Mouse (Mus musculus) small intestine, adult 2 months (tissue): ENCODE results near the gene Cisd1. TPM values are rescaled to one million over a fixed set of nuclear protein-coding genes. Genes with fewer than 3 reads are reported as not detected.

Experiments used
- H3K27ac ChIP-seq: fragments of 200-500 bp; 2 replicates; pipeline ENCODE4 v1.5.1; 2012; ENCODE audit warnings: low read depth, low read length, control low read depth, inconsistent platforms; ENCODE audit not compliant: insufficient read depth
- H3K27me3 ChIP-seq: fragments of 200-500 bp; 2 replicates; pipeline ENCODE4 v1.6.1; 2012; ENCODE audit warnings: mild to moderate bottlenecking, moderate library complexity, low read length, inconsistent platforms; ENCODE audit not compliant: control insufficient read depth, insufficient read depth
- H3K36me3 ChIP-seq: fragments of 200-500 bp; 2 replicates; pipeline ENCODE4 v1.6.1; 2012; ENCODE audit warnings: mild to moderate bottlenecking, low read length, control low read depth, inconsistent platforms; ENCODE audit not compliant: control insufficient read depth, insufficient read depth
- H3K4me1 ChIP-seq: fragments of 200-500 bp; 2 replicates; pipeline ENCODE4 v1.6.1; 2012; ENCODE audit warnings: low read length, inconsistent platforms, mixed read lengths; ENCODE audit not compliant: control insufficient read depth, insufficient read depth, insufficient read length
- H3K4me3 ChIP-seq: fragments of 200-500 bp; 2 replicates; pipeline ENCODE4 v1.5.1; 2012; ENCODE audit warnings: low read depth, mild to moderate bottlenecking, control low read depth, inconsistent platforms, low read length, moderate library complexity
- CTCF ChIP-seq: fragments of 200-500 bp; IDR thresholded peaks from 2 replicates; pipeline ENCODE4 v1.5.1; 2012; ENCODE audit warnings: low read depth, mild to moderate bottlenecking, control low read depth, inconsistent platforms, low read length, moderate library complexity, mixed read lengths; ENCODE audit not compliant: insufficient replicate concordance, insufficient read length; ENCODE audit errors: extremely low read depth
- POLR2A ChIP-seq: fragments of 200-500 bp; IDR thresholded peaks from 2 replicates; pipeline ENCODE4 v1.6.1; 2012; ENCODE audit warnings: low read depth, mild to moderate bottlenecking, control low read depth, inconsistent platforms, low read length, moderate library complexity
- WGBS: fragments of 180-500 bp; shearing (Covaris S2); methylation state at CpG from one replicate; pipeline ENCODE4 v1.1.7; 2018; 5-methylcytosine and 5-hydroxymethylcytosine counted together
- polyA plus RNA-seq: library from polyadenylated mRNA; depleted of rRNA; stranded (reverse); fragments of >200 nt; gene quantifications from 2 replicates; pipeline ENCODE4 v1.2.3, GENCODE M21; 2012

Cisd1 gene
- polyA plus RNA-seq, 1 experiment = 75.8 TPM

- peak overlapping the region; percentile 12; the same call in 1 of the 2 replicates for H3K27ac ChIP-seq
Observed at GRCm38 (mm10) chr10:71343567-71344265, 1.0 kb downstream of the Cisd1 start.

GRCm38 (mm10) chr10:71343130-71343529, 1.6 kb downstream of the Cisd1 start:
- WGBS = 76% methylated on average over 3 of the region's 3 CpGs
- Histone ChIP-seq H3K27me3 (no peaks in the 10 kb centered on the region), H3K4me1 (peaks cover 31% of the 10 kb centered on the region), H3K4me3 (no peak overlapping the region), H3K36me3 (no peaks in the 10 kb centered on the region), H3K27ac (no peak overlapping the region)
- TF ChIP-seq CTCF (no peak), POLR2A (no peak)

More at GRCm38 (mm10) chr10:71343567-71344265, 1.0 kb downstream of the Cisd1 start:
- no peaks in the 10 kb centered on the region for H3K36me3 ChIP-seq
- WGBS = 23% methylated on average over 14 of the region's 14 CpGs
- H3K4me1 ChIP-seq = peaks cover 29% of the 10 kb centered on the region
- peak overlapping the region; percentile 51 for H3K4me3 ChIP-seq
- no peaks in the 10 kb centered on the region for H3K27me3 ChIP-seq
- no peak for TF ChIP-seq CTCF

- Histone ChIP-seq H3K4me1 (peaks cover 35% of the 10 kb centered on the region), H3K27ac (no peak overlapping the region), H3K36me3 (no peaks in the 10 kb centered on the region), H3K4me3 (no peak overlapping the region), H3K27me3 (no peaks in the 10 kb centered on the region)
- WGBS = 32% methylated on average over 7 of the region's 7 CpGs
- no peak for TF ChIP-seq POLR2A
- peak; percentile 6; the same call in 1 of the 2 replicates for TF ChIP-seq CTCF
Observed at GRCm38 (mm10) chr10:71342030-71342805, 2.5 kb downstream of the Cisd1 start.

- no peak overlapping the region for H3K4me3 ChIP-seq
- peaks cover under 1% of the 10 kb centered on the region; the same call in 1 of the 2 replicates for H3K36me3 ChIP-seq
- peaks cover 34% of the 10 kb centered on the region for H3K4me1 ChIP-seq
- H3K27me3 ChIP-seq = no peaks in the 10 kb centered on the region
- H3K27ac ChIP-seq = no peak overlapping the region
- WGBS = 92% methylated on average over 9 of the region's 9 CpGs
- no peak for TF ChIP-seq CTCF
- no peak for TF ChIP-seq POLR2A
Observed at GRCm38 (mm10) chr10:71341290-71341689, 3.5 kb downstream of the Cisd1 start.

GRCm38 (mm10) chr10:71340195-71340594, 4.6 kb downstream of the Cisd1 start:
- TF ChIP-seq POLR2A (no peak), CTCF (no peak)
- Histone ChIP-seq H3K27ac (peak overlapping the region; percentile 86), H3K27me3 (no peaks in the 10 kb centered on the region), H3K4me1 (peaks cover 31% of the 10 kb centered on the region), H3K4me3 (no peak overlapping the region), H3K36me3 (peaks cover 9% of the 10 kb centered on the region; the same call in 1 of the 2 replicates)
- 46% methylated on average over 2 of the region's 2 CpGs for WGBS

- no peak for TF ChIP-seq POLR2A
- TF ChIP-seq CTCF = no peak
- H3K27me3 ChIP-seq = no peaks in the 10 kb centered on the region
- H3K27ac ChIP-seq = peak overlapping the region; percentile 86
Observed at GRCm38 (mm10) chr10:71339463-71339862, 5.3 kb downstream of the Cisd1 start.

More at GRCm38 (mm10) chr10:71339463-71339862, 5.3 kb downstream of the Cisd1 start:
- Histone ChIP-seq H3K4me1 (peaks cover 29% of the 10 kb centered on the region), H3K4me3 (peak overlapping the region; percentile 18; the same call in 1 of the 2 replicates), H3K36me3 (peaks cover 11% of the 10 kb centered on the region; the same call in 1 of the 2 replicates)
- WGBS = 13% methylated on average over 4 of the region's 4 CpGs
